Mouse (Mus musculus) E14TG2a.4 (cell line): Measurements from ENCODE around the gene Phactr1.

Experiments
- CTCF ChIP-seq: conservative IDR thresholded peaks from 2 replicates; pipeline ENCODE4 v1.5.1; 2014; ENCODE audit warnings: low read length
- NANOG ChIP-seq: IDR thresholded peaks from 2 replicates; pipeline ENCODE4 v1.6.1; 2014; ENCODE audit warnings: borderline replicate concordance, low read length, mixed read lengths
- POU5F1 ChIP-seq: IDR thresholded peaks from 2 replicates; pipeline ENCODE4 v1.6.1; 2014; ENCODE audit warnings: low read length, borderline replicate concordance

DNA sequence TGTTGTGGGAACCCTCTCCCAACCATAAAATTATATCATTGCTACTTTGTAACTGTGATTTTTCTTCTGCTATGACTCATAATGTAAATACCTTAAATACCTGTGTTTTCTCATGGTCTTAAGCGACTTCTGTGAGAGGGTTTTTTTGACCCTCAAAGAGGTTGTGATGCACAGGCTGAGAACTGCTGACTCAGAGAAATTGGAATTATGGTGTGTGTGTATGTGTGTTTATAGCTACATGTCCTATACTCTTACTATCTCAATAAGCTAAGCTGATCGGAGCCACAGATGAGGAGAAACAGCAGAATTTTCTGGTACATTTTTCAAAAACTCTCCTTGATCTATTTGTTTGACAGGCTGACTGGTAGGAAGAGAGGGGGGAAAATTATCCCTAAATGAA is 239.6 kb downstream of the Phactr1 start:
- no peak for TF ChIP-seq CTCF
- no peak for TF ChIP-seq NANOG
- no peak for TF ChIP-seq POU5F1
